ENCODE assay signal across 9 mouse cellular contexts in genomic region chr5:88734786-88735185, GRCm38 (mm10). TPM values are rescaled to one million over a fixed set of nuclear protein-coding genes. Genes with fewer than 3 reads are reported as not detected.
DNase-seq lines count a peak whose midpoint lies in the region; ATAC-seq lines count a peak whose summit lies in the region.
"Had no signal": no experiment of that assay in that cellular context is flagged by ENCODE, and none has a peak within 500 bp of the region (broad histone marks: within the 10 kb centered on the region; RNA-seq: fewer than 3 reads in every experiment).

No protein-coding gene starts in this region.

- peaks cover 7% of the 10 kb centered on the region for H3K4me1 ChIP-seq in liver, embryonic 12.5 days

- peak; percentile 24 for DNase-seq in heart, postnatal 4 days
- DNase-seq in heart, postnatal 14 days = no peak
- DNase-seq in ES-CJ7 (ENCODE audit: low read depth, low spot score) = peak; percentile 29
- peak; percentile 23 to 54 for DNase-seq in spleen, postnatal 14 days (ENCODE audit: low spot score in 2 of 2)
- DNase-seq in ovary, postnatal 36 days (ENCODE audit: low spot score) = no peak
- no peak for DNase-seq in heart, adult 18-20 months
- DNase-seq in cerebellum, adult 11-12 months = no peak

- H3K27ac ChIP-seq in liver, embryonic 12.5 days = no peak overlapping the region

- H3K9ac ChIP-seq in liver, embryonic 12.5 days = no peak overlapping the region

- peaks cover 16% of the 10 kb centered on the region; the same call in 1 of the 2 replicates for H3K36me3 ChIP-seq in liver, embryonic 12.5 days

- no peaks in the 10 kb centered on the region for H3K27me3 ChIP-seq in liver, embryonic 12.5 days (replicated peaks)

- H3K9me3 ChIP-seq in liver, embryonic 12.5 days (replicated peaks) = no peaks in the 10 kb centered on the region

- H3K4me2 ChIP-seq in liver, embryonic 12.5 days = no peak overlapping the region

- intact Hi-C loops in heart, postnatal 14 days (cut with DNase I) = no loop called here

- ATAC-seq in liver, embryonic 12.5 days = peak; percentile 51; the same call in 1 of the 2 replicates

- H3K4me3 ChIP-seq in liver, embryonic 12.5 days = no peak overlapping the region
- H3K4me3 ChIP-seq: erythroblast, embryonic 14.5 days had no signal

- 75% methylated on average over 2 of the region's 2 CpGs for WGBS in liver, embryonic 12.5 days (ENCODE audit: insufficient replicate concordance)

RNA-seq across cellular contexts. Expression of gene Mob1b, which starts 14.1 kb away (rescaled TPM):
- total RNA-seq in heart, postnatal 4 days (2021) = 10 to 100 TPM; 66.7 to 71.6 TPM
- 10 to 100 TPM; 41.7 to 42.9 TPM for total RNA-seq in heart, postnatal 14 days (2021)
- 13.3 and 13.5 TPM in 2 replicates for polyA plus RNA-seq in liver, embryonic 12.5 days (2016; fragmentation: Nextera tagmentation; extraction: Ambion mirVana)
- total RNA-seq in heart, adult 18-20 months (2021) = 10 to 100 TPM; 19.1 to 20.5 TPM

RNA-seq across cellular contexts. Expression of gene Dck, which starts 30.0 kb away (rescaled TPM):
- total RNA-seq in heart, postnatal 4 days (2021) = 10 to 100 TPM; 15.6 to 17.0 TPM
- 1 to 10 TPM; 3.8 to 7.7 TPM for total RNA-seq in heart, postnatal 14 days (2021)
- polyA plus RNA-seq in liver, embryonic 12.5 days (2016; fragmentation: Nextera tagmentation; extraction: Ambion mirVana) = 96.1 and 100 TPM in 2 replicates
- total RNA-seq in heart, adult 18-20 months (2021) = 1 to 10 TPM; 2.3 to 2.4 TPM

RNA-seq across cellular contexts. Expression of gene Grsf1, which starts 58.8 kb away (rescaled TPM):
- 100 to 1,000 TPM; 180 to 186 TPM for total RNA-seq in heart, postnatal 4 days (2021)
- total RNA-seq in heart, postnatal 14 days (2021) = 100 to 1,000 TPM; 187 to 200 TPM
- 47.0 and 48.6 TPM in 2 replicates for polyA plus RNA-seq in liver, embryonic 12.5 days (2016; fragmentation: Nextera tagmentation; extraction: Ambion mirVana)
- 100 to 1,000 TPM; 208 to 215 TPM for total RNA-seq in heart, adult 18-20 months (2021)

Comparison
In these comparisons a context has a peak if more than half of its experiments do, and no peak if none do; other contexts are left out.
1. DNase-seq: peak in heart, postnatal 4 days (single experiment), ES-CJ7 (single experiment) and spleen, postnatal 14 days (2 of 2); none in heart, postnatal 14 days (0 of 2), ovary, postnatal 36 days (single experiment), heart, adult 18-20 months (0 of 2) and cerebellum, adult 11-12 months (single experiment).